ENCODE assay signal across 24 mouse cellular contexts in the genomic region with DNA sequence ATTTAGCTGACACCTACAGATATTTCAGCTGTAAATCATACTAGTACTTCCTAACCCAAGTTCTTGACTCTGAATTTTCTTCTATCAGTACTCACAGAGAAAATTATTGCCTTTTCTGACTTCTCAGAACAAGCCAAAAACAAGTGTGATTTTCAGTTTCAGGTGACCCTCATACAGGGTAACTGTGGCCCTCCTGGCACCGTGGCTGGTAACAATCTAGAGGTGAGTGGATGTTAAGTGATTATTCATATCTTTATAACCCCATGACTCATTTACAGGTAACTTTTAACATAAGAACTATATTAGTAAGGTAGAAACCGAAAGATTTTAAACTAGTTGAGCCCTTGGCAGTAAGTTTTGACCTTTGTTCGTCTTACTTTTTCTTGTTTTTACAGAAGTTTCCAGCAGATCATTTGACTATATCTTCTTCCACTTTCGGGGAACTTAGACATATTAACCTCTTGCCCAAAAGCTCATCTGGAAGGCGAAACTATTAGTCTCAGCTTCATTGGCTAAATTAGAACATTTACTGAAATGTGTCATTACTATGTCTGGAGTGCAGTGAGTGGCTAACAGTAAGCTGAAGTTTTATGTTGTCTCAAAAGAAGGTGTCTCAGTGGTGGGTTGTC. TPM values are rescaled to one million over a fixed set of nuclear protein-coding genes. Genes with fewer than 3 reads are reported as not detected.
DNase-seq lines count a peak whose midpoint lies in the region; ATAC-seq and TF ChIP-seq lines count a peak whose summit lies in the region.
"Had no signal": no experiment of that assay in that cellular context is flagged by ENCODE, and none has a peak within 500 bp of the region (broad histone marks: within the 10 kb centered on the region; RNA-seq: fewer than 3 reads in every experiment).

No protein-coding gene starts in this region.

- H3K4me2 ChIP-seq in intestine, embryonic 16.5 days (ENCODE audit: low read depth, low read length) = 0 out of 2 replicates have a peak overlapping the region, but pooled peaks have one; percentile 2
- H3K4me2 ChIP-seq: embryonic facial prominence, embryonic 15.5 days; limb, embryonic 15.5 days; midbrain, embryonic 15.5 days; neural tube, embryonic 15.5 days had no signal

- WGBS in heart, adult 2 months = 92% methylated on average over 5 of the region's 5 CpGs
- 79% methylated on average over 5 of the region's 5 CpGs for WGBS in heart, embryonic 10.5 days
- 71% methylated on average over 5 of the region's 5 CpGs for WGBS in intestine, embryonic 16.5 days

- H3K27ac ChIP-seq in heart, adult 2 months = peak overlapping the region; percentile 16; the same call in 1 of the 2 replicates
- H3K27ac ChIP-seq in heart, embryonic 10.5 days = no peak overlapping the region
- no peak overlapping the region for H3K27ac ChIP-seq in MEL (ENCODE audit: control insufficient read depth, low read depth, low read length)
- H3K27ac ChIP-seq in intestine, embryonic 16.5 days (ENCODE audit: low read length) = peak overlapping the region; percentile 72
- H3K27ac ChIP-seq: embryonic facial prominence, embryonic 15.5 days; hindbrain, embryonic 10.5 days; hindbrain, postnatal 0 days; limb, embryonic 15.5 days; midbrain, embryonic 15.5 days; neural tube, embryonic 15.5 days had no signal

- intact Hi-C loops in heart, adult 2 months (cut with DNase I) = no loop called here
- intact Hi-C loops in heart, postnatal 14 days (cut with DNase I) = no loop called here

- DNase-seq in heart, adult 2 months = no peak
- DNase-seq in heart, embryonic 10.5 days (ENCODE audit: low spot score) = no peak
- DNase-seq in A20 (ENCODE audit: low read depth, low spot score) (peak; percentile 72), MEL (ENCODE audit: low read depth, low spot score) (no peak)
- no peak for DNase-seq in cerebellum, postnatal 25 days
- no peak for DNase-seq in ovary, postnatal 14 days (ENCODE audit: low spot score)
- DNase-seq in heart, postnatal 14 days = no peak
- DNase-seq: adrenal gland, postnatal 36 days; cerebellum, adult 18-20 months; cerebellum, postnatal 36 days; forebrain, postnatal 0 days; heart, adult 11 months; lung, adult 2 months; lung, postnatal 36 days; right cerebral cortex, postnatal 25 days; thymus, postnatal 36 days had no signal

- H3K36me3 ChIP-seq in heart, adult 2 months (ENCODE audit: control insufficient read depth, insufficient read depth, low read length) = peaks cover 9% of the 10 kb centered on the region
- no peaks in the 10 kb centered on the region for H3K36me3 ChIP-seq in heart, embryonic 10.5 days
- H3K36me3 ChIP-seq in MEL (ENCODE audit: control insufficient read depth in 1 of 2, insufficient read depth in 2 of 2, low read length in 2 of 2) = peaks cover 0 to 25% of the 10 kb centered on the region in 2 experiments; a peak in 2 of 4 replicates
- H3K36me3 ChIP-seq in intestine, embryonic 16.5 days (ENCODE audit: control insufficient read depth, insufficient read depth, low read length) = no peaks in the 10 kb centered on the region
- H3K36me3 ChIP-seq: embryonic facial prominence, embryonic 15.5 days; hindbrain, embryonic 10.5 days; limb, embryonic 15.5 days; midbrain, embryonic 15.5 days; neural tube, embryonic 15.5 days had no signal

- no peaks in the 10 kb centered on the region for H3K27me3 ChIP-seq in heart, adult 2 months (ENCODE audit: control insufficient read depth, insufficient read depth, low read length)
- no peaks in the 10 kb centered on the region for H3K27me3 ChIP-seq in heart, embryonic 10.5 days (ENCODE audit: insufficient read depth, poor library complexity, severe bottlenecking)
- H3K27me3 ChIP-seq in MEL (ENCODE audit: control insufficient read depth in 1 of 2, insufficient read depth in 2 of 2, low read length in 2 of 2) = no peaks in the 10 kb centered on the region
- H3K27me3 ChIP-seq in intestine, embryonic 16.5 days (replicated peaks; ENCODE audit: control insufficient read depth, insufficient read depth, low read length) = no peaks in the 10 kb centered on the region
- H3K27me3 ChIP-seq: embryonic facial prominence, embryonic 15.5 days; limb, embryonic 15.5 days; midbrain, embryonic 15.5 days; neural tube, embryonic 15.5 days; Patski had no signal

- TF ChIP-seq CTCF in heart, adult 2 months (IDR thresholded peaks at IDR 0.05) = no peak
- no peak for TF ChIP-seq CTCF in MEL (IDR thresholded peaks at IDR 0.05 in 2 of 3, conservative IDR thresholded peaks at IDR 0.05 in 1 of 3; ENCODE audit: control insufficient read depth in 1 of 3, insufficient read depth in 1 of 3, low read depth in 2 of 3, low read length in 3 of 3, poor library complexity in 1 of 3, severe bottlenecking in 1 of 3)

- H3K4me1 ChIP-seq in heart, adult 2 months (ENCODE audit: control insufficient read depth, insufficient read depth, low read length) = peaks cover 6% of the 10 kb centered on the region
- no peaks in the 10 kb centered on the region for H3K4me1 ChIP-seq in heart, embryonic 10.5 days
- H3K4me1 ChIP-seq in MEL (ENCODE audit: control insufficient read depth in 1 of 2, insufficient read depth in 2 of 2, low read length in 2 of 2) = peaks cover 2 to 21% of the 10 kb centered on the region in 2 experiments; a peak in 2 of 4 replicates
- 0 out of 2 replicates have a peak, but pooled peaks cover 5% of the 10 kb centered on the region for H3K4me1 ChIP-seq in intestine, embryonic 16.5 days (ENCODE audit: control insufficient read depth, insufficient read depth, low read length)
- H3K4me1 ChIP-seq: embryonic facial prominence, embryonic 15.5 days; hindbrain, embryonic 10.5 days; limb, embryonic 15.5 days; midbrain, embryonic 15.5 days; neural tube, embryonic 15.5 days had no signal

- peak; percentile 47 for ATAC-seq in intestine, embryonic 16.5 days
- ATAC-seq: forebrain, postnatal 0 days; hindbrain, postnatal 0 days; midbrain, embryonic 15.5 days; Patski had no signal

- no peaks in the 10 kb centered on the region for H3K9me3 ChIP-seq in heart, embryonic 10.5 days
- H3K9me3 ChIP-seq in MEL (replicated peaks; ENCODE audit: insufficient read depth, low read length) = no peaks in the 10 kb centered on the region
- H3K9me3 ChIP-seq in intestine, embryonic 16.5 days (ENCODE audit: control insufficient read depth, low read length) = no peaks in the 10 kb centered on the region
- H3K9me3 ChIP-seq: embryonic facial prominence, embryonic 15.5 days; hindbrain, embryonic 10.5 days; limb, embryonic 15.5 days; midbrain, embryonic 15.5 days; neural tube, embryonic 15.5 days had no signal

- no peak overlapping the region for H3K4me3 ChIP-seq in heart, adult 2 months
- no peak overlapping the region for H3K4me3 ChIP-seq in heart, embryonic 10.5 days
- H3K4me3 ChIP-seq in MEL (ENCODE audit: control insufficient read depth in 1 of 2, insufficient read depth in 1 of 2, low read depth in 2 of 2, low read length in 2 of 2) = no peak overlapping the region
- no peak overlapping the region for H3K4me3 ChIP-seq in intestine, embryonic 16.5 days (ENCODE audit: low read length)
- H3K4me3 ChIP-seq: embryonic facial prominence, embryonic 15.5 days; hindbrain, embryonic 10.5 days; limb, embryonic 15.5 days; midbrain, embryonic 15.5 days; neural tube, embryonic 15.5 days had no signal

- no peak for TF ChIP-seq EP300 in heart, adult 2 months (IDR thresholded peaks at IDR 0.05; ENCODE audit: insufficient read depth, low read depth, low read length)
- no peak for TF ChIP-seq EP300 in MEL (IDR thresholded peaks at IDR 0.05; ENCODE audit: low read depth in 1 of 2, low read length in 2 of 2)

- no peaks in the 10 kb centered on the region for H3K79me2 ChIP-seq in heart, adult 2 months (replicated peaks; ENCODE audit: control insufficient read depth, insufficient read depth, low read length)
- H3K79me2 ChIP-seq in MEL (ENCODE audit: control insufficient read depth, insufficient read depth, low read length, poor library complexity) = no peaks in the 10 kb centered on the region

- TF ChIP-seq POLR2A in heart, adult 2 months (IDR thresholded peaks at IDR 0.05; ENCODE audit: insufficient read depth, low read depth, low read length) = no peak
- no peak for TF ChIP-seq POLR2A in MEL (IDR thresholded peaks at IDR 0.05; ENCODE audit: control insufficient read depth in 1 of 2, insufficient read depth in 1 of 2, low read depth in 1 of 2, low read length in 2 of 2, poor library complexity in 1 of 2)

- no peak for TF ChIP-seq RAD21 in MEL (IDR thresholded peaks at IDR 0.05; ENCODE audit: low read depth, low read length)

- H3K9ac ChIP-seq in heart, adult 2 months (ENCODE audit: low read depth, low read length) = no peak overlapping the region
- H3K9ac ChIP-seq in MEL (ENCODE audit: control insufficient read depth, low read depth, low read length, poor library complexity, severe bottlenecking) = no peak overlapping the region
- H3K9ac ChIP-seq in intestine, embryonic 16.5 days (ENCODE audit: low read depth, low read length) = no peak overlapping the region
- H3K9ac ChIP-seq: embryonic facial prominence, embryonic 15.5 days; forebrain, postnatal 0 days; limb, embryonic 15.5 days; midbrain, embryonic 15.5 days; neural tube, embryonic 15.5 days had no signal

TF ChIP-seq in MEL, 35 proteins besides CTCF, POLR2A, EP300 and RAD21:
- TF ChIP-seq NELFE (IDR thresholded peaks at IDR 0.05; ENCODE audit: low read depth, low read length) (peak; percentile 23; the same call in 1 of the 2 replicates), TAL1 (IDR thresholded peaks at IDR 0.05; ENCODE audit: low read length) (no peak)

RNA-seq across cellular contexts. Expression of a gene that starts 28.6 kb away (rescaled TPM):
- 10 to 100 TPM; 28.7 to 40.7 TPM for total RNA-seq in heart, adult 2 months (2021)
- polyA plus RNA-seq in heart, adult 2 months (2012; rRNA removed) = 32.4 and 47.0 TPM in 2 replicates
- polyA plus RNA-seq in heart, embryonic 10.5 days (2016; fragmentation: Nextera tagmentation; extraction: Ambion mirVana) = not detected in 2 replicates
- total RNA-seq in MEL (2012; rRNA removed) = 1.7 and 2.8 TPM in 2 replicates
- polyA plus RNA-seq in MEL (2012; ENCODE audit: insufficient read depth in 1 of 2, insufficient read length in 2 of 2, low read depth in 1 of 2, low replicate concordance in 2 of 2, missing spikeins in 1 of 2) = under 1 TPM in 1 of 2 experiments, not detected in 1; 0.50 TPM
- polyA plus RNA-seq in intestine, embryonic 16.5 days (2015; fragmentation: Nextera tagmentation; extraction: Ambion mirVana) = 1.0 and 1.2 TPM in 2 replicates
- total RNA-seq in heart, postnatal 14 days (2021) = 10 to 100 TPM; 43.5 to 46.0 TPM
- polyA plus RNA-seq: forebrain, postnatal 0 days; hindbrain, embryonic 10.5 days; hindbrain, postnatal 0 days; midbrain, embryonic 15.5 days had no signal

Comparison
In these comparisons a context has a peak if more than half of its experiments do, and no peak if none do; other contexts are left out.
1. H3K27ac ChIP-seq: peak in heart, adult 2 months (single experiment) and intestine, embryonic 16.5 days (single experiment); none in heart, embryonic 10.5 days (single experiment) and MEL (single experiment).
2. RNA of a gene that starts 28.6 kb away (polyA plus RNA-seq): 32.4 to 47.0 TPM in heart, adult 2 months; 1.0 to 1.2 TPM in intestine, embryonic 16.5 days, 0.50 TPM in MEL and not detected in heart, embryonic 10.5 days; every median in the first group is over 10 times any median in the second.